Mouse (Mus musculus) embryonic facial prominence, embryonic 14.5 days (tissue): ENCODE data around the gene Gjc1. TPM values are rescaled to one million over a fixed set of nuclear protein-coding genes. Genes with fewer than 3 reads are reported as not detected.

Experiments
- ATAC-seq: fragments of 200-750 bp; cut with Nextera tagmentation; 2 replicates; pipeline ENCODE4 v1.8.0; 2017; ENCODE audit warnings: low read depth, moderate number of reproducible peaks, moderate TSS enrichment
- DNase-seq: peaks from one replicate; pipeline ENCODE4 v3.0.0-alpha.2; 2015; ENCODE audit warnings: low spot score
- H3K27ac ChIP-seq: fragments of 300-500 bp; sonication (generic); replicated peaks from 2 replicates; pipeline ENCODE4 v1.5.1; 2014; ENCODE audit warnings: low read depth, mild to moderate bottlenecking, low read length, moderate library complexity
- H3K27me3 ChIP-seq: fragments of 300-500 bp; sonication (generic); replicated peaks from 2 replicates; pipeline ENCODE4 v1.6.1; 2014; ENCODE audit warnings: low read length; ENCODE audit not compliant: control insufficient read depth, insufficient read depth
- H3K36me3 ChIP-seq: fragments of 300-500 bp; sonication (generic); 2 replicates; pipeline ENCODE4 v1.6.1; 2014; ENCODE audit warnings: low read length, mixed read lengths; ENCODE audit not compliant: control insufficient read depth, insufficient read depth
- H3K4me1 ChIP-seq: fragments of 300-500 bp; sonication (generic); 2 replicates; pipeline ENCODE4 v1.6.1; 2014; ENCODE audit warnings: antibody characterized with exemption, low read length; ENCODE audit not compliant: control insufficient read depth, insufficient read depth
- H3K4me2 ChIP-seq: fragments of 300-500 bp; sonication (generic); 2 replicates; pipeline ENCODE4 v1.6.1; 2014; ENCODE audit warnings: low read depth, mild to moderate bottlenecking, low read length, moderate library complexity, mixed read lengths
- H3K4me3 ChIP-seq: fragments of 300-500 bp; sonication (generic); 2 replicates; pipeline ENCODE4 v1.5.1; 2014; ENCODE audit warnings: low read depth, mild to moderate bottlenecking, low read length
- H3K9ac ChIP-seq: fragments of 300-500 bp; sonication (generic); 2 replicates; pipeline ENCODE4 v1.6.1; 2014; ENCODE audit warnings: low read depth, mild to moderate bottlenecking, low read length, moderate library complexity, mixed read lengths
- H3K9me3 ChIP-seq: fragments of 300-500 bp; sonication (generic); 2 replicates; pipeline ENCODE4 v1.6.1; 2016; ENCODE audit warnings: low read length; ENCODE audit not compliant: control insufficient read depth
- WGBS: fragments of 180-500 bp; shearing (Covaris S2); extraction: QIAGEN DNeasy Blood & Tissue Kit; methylation state at CpG from one replicate; pipeline ENCODE4 v1.1.7; 2014; 5-methylcytosine and 5-hydroxymethylcytosine counted together
- polyA plus RNA-seq: library from polyadenylated mRNA; unstranded; fragments of >200 nt; fragmentation: Nextera tagmentation; extraction: Ambion mirVana; gene quantifications from 2 replicates; pipeline ENCODE4 v1.2.1, GENCODE M21; 2014

Gene Gjc1
- polyA plus RNA-seq, 1 experiment from 2014 or later: 46.0 TPM

DNA sequence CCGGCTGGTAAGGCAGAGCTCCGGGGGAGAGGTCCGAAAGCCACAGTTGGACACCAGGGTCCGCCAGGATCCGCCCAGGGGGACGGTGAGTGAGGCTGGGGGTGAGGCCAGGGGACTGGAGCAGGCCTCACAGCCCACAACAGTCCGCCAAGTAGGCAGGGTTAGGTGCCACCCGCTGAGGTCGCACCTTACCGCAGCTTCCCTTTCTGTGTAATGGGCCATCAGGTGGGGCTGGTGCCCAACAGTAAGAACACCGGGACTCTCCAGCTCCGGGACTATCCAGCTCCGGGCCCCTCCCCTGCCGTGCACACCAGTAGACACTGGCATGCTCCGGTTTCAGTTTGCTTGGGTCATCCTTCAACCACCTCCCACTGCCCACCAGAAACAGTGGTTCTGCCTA is 57.3 kb downstream of the Gjc1 start:
- Histone ChIP-seq H3K36me3 (no peaks in the 10 kb centered on the region), H3K9me3 (no peaks in the 10 kb centered on the region), H3K27ac (no peak overlapping the region), H3K4me2 (peak overlapping the region; percentile 100), H3K4me1 (no peaks in the 10 kb centered on the region), H3K9ac (peak overlapping the region; percentile 73), H3K4me3 (peak overlapping the region; percentile 60), H3K27me3 (peaks cover 17% of the 10 kb centered on the region; the same call in 1 of the 2 replicates)
- ATAC-seq (0 out of 2 replicates have a peak, but pooled peaks have one; percentile 9), DNase-seq (no peak)
- whole genome bisulfite sequencing: 12% methylated on average over 12 of the region's 15 CpGs

DNA sequence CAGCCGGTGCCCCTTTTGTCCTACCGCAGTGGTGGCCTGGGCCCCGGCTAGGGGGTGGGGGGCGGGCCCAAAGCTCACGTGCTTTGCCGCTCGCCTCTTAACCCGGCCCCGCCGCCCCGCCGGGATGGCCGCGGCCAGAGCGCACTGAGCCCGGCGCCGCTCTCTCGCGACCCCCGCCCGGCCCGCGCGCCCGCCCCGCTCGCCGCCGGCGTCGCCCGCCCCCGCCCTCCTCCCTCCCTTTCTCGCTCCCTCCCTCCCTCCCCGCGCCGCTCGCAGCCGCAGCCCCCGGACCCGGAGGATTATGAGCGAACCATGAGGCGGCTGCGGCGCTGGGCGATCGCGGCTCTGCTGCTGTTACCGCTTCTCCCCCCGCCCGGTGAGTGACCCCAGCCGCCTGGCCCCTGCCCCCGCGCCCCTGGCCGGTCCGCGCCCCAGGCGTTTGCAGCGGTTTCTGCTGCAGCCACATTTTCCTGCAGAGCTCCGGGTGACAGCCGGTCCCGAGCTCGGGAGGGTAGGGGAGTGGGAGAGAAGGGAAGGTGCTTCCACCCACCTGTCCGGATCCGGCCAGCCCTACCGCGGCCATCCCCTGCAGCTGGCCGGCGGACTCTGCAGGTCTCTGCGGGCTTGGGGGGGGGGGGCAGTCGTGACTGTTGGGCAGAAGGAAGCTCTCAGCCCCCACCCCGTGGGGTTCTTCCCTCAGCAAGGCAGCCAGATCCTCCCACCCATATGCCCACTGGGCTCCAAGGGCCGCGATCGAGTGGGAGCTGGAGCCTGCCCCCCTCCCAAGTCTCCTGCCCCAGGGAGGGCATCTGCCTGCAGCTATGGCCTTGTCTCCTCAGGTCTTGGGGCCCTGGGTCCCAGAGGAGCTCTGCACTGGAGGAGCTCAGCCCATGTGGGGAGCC is 57.9 kb downstream of the Gjc1 start, which contains the start of gene Adam11:
TSS of gene Adam11 (plus strand) at position 131 of the 902 bp plus-strand sequence.
- no peaks in the 10 kb centered on the region for H3K9me3 ChIP-seq
- 0% methylated on average over 12 of the region's 76 CpGs for whole genome bisulfite sequencing
- no peaks in the 10 kb centered on the region for H3K4me1 ChIP-seq
- ATAC-seq (peak; percentile 37), DNase-seq (no peak)
- no peaks in the 10 kb centered on the region for H3K36me3 ChIP-seq
- peaks cover 17% of the 10 kb centered on the region; the same call in 1 of the 2 replicates for H3K27me3 ChIP-seq
- H3K4me2 ChIP-seq: peak within 1 kb of the TSS; percentile 100
- peak within 1 kb of the TSS; percentile 73 for H3K9ac ChIP-seq
- peak within 1 kb of the TSS; percentile 60 for H3K4me3 ChIP-seq
- H3K27ac ChIP-seq: no peak within 1 kb of the TSS

DNA sequence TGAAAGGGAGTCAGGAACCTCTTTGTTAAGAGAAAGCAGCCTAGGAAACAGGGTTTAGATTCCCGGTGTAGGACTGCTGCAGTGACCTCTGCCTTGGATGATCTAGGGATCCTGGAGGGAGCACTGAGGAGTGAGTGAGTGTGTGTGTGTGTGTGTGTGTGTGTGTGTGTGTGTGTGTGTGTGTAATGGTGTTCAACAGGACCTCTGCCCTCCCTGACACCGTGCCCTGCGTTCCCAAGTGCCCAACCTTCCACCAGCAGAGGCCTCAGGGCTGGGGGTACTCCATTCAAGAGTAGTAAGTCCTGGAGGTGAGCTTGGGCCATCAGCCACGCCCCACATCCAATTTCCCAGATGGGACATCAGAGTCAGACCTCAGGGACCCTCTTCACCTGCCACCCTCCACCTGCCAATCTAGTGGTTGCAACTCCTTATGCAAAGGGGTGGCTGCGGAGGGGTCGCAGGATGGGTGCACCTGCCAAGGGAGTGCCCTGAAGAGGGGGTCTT is 58.6 kb downstream of the Gjc1 start:
- peaks cover 17% of the 10 kb centered on the region; the same call in 1 of the 2 replicates for H3K27me3 ChIP-seq
- no peaks in the 10 kb centered on the region for H3K36me3 ChIP-seq
- peak overlapping the region; percentile 73 for H3K9ac ChIP-seq
- WGBS: 21% methylated on average over 6 of the region's 6 CpGs
- ATAC-seq (0 out of 2 replicates have a peak, but pooled peaks have one; percentile 2), DNase-seq (no peak)
- no peak overlapping the region for H3K27ac ChIP-seq
- H3K4me2 ChIP-seq: peak overlapping the region; percentile 100
- H3K4me3 ChIP-seq: peak overlapping the region; percentile 60
- no peaks in the 10 kb centered on the region for H3K4me1 ChIP-seq
- H3K9me3 ChIP-seq: no peaks in the 10 kb centered on the region

DNA sequence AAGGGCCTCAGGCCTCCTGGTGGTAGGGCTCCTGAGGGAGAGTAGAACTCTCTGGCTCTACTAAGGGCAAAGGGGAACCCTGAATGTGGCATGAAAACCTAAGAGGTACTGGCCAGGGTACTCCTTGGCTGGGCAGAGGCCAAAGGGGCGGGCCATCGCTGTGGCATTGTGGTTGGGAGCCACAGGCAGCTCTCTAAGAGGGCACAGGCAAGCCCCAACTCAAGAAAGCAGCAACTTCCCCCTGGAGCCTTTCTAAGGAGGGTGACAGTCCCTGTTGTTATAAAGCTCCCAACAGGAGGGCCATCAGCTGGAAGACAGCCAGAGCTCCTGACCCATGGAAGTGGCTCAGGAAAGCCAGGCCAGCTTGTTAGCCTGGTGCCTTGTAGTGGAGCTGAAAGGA is 60.5 kb downstream of the Gjc1 start:
- no peak overlapping the region for H3K27ac ChIP-seq
- H3K9me3 ChIP-seq: no peaks in the 10 kb centered on the region
- no peak for DNase-seq
- ATAC-seq: no peak
- no peak overlapping the region for H3K4me2 ChIP-seq
- no peak overlapping the region for H3K9ac ChIP-seq
- H3K4me3 ChIP-seq: no peak overlapping the region
- peaks cover 17% of the 10 kb centered on the region; the same call in 1 of the 2 replicates for H3K27me3 ChIP-seq
- H3K36me3 ChIP-seq: no peaks in the 10 kb centered on the region
- WGBS: 84% methylated on average over 2 of the region's 2 CpGs
- H3K4me1 ChIP-seq: peaks cover 8% of the 10 kb centered on the region

DNA sequence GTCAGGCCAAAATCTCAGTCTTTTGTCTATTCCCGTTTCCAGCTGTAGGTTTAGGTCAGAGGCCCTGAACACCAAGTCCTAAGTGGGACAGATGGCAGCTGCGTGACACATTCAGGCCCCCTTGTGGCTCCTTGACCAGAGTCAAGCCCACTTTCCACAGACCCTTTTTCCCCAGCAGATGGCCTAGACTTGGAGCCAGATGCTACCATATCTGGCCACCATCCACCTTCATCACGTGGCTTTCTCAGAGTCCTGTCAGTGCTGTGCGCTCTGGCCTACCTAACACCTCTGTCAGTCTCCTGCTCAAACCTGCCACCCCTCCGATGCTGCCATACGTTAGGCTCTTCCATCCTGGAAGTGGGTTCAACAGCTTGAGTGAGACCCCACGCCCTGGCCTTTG is 64.1 kb downstream of the Gjc1 start:
- DNase-seq (no peak), ATAC-seq (no peak)
- Histone ChIP-seq H3K9me3 (no peaks in the 10 kb centered on the region), H3K4me2 (no peak overlapping the region), H3K27ac (no peak overlapping the region), H3K4me1 (peaks cover 15% of the 10 kb centered on the region), H3K36me3 (no peaks in the 10 kb centered on the region), H3K27me3 (no peaks in the 10 kb centered on the region), H3K4me3 (no peak overlapping the region), H3K9ac (no peak overlapping the region)
- 76% methylated on average over 7 of the region's 7 CpGs for WGBS

DNA sequence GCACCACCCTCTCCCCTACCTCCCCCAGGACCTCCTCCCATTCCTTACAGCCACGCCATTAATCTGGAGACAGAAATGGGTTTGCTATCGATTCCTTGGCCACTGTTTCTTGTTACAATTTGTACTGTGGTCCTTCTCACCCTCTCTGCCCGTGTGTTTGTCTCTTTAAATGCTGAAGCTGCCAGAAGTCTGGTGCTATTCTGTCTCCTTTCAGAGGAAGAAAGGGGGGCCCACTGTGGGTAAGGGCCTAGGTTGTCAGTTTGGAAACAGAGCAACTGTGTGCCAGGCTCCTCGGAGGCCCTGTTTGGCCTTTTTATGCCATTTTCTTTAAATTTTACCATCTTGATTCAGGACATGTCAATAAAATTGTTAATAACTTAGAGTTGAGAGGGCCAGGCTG is 65.1 kb downstream of the Gjc1 start:
- peaks cover 15% of the 10 kb centered on the region for H3K4me1 ChIP-seq
- no peaks in the 10 kb centered on the region for H3K9me3 ChIP-seq
- no peak for DNase-seq
- peak overlapping the region; percentile 41 for H3K4me2 ChIP-seq
- H3K4me3 ChIP-seq: peak overlapping the region; percentile 16; the same call in 1 of the 2 replicates
- H3K36me3 ChIP-seq: no peaks in the 10 kb centered on the region
- H3K27me3 ChIP-seq: no peaks in the 10 kb centered on the region
- peak overlapping the region; percentile 61; the same call in 1 of the 2 replicates for H3K27ac ChIP-seq
- WGBS: 22% methylated on average over 4 of the region's 4 CpGs
- H3K9ac ChIP-seq: peak overlapping the region; percentile 42
- ATAC-seq: 0 out of 2 replicates have a peak, but pooled peaks have one; percentile 4

DNA sequence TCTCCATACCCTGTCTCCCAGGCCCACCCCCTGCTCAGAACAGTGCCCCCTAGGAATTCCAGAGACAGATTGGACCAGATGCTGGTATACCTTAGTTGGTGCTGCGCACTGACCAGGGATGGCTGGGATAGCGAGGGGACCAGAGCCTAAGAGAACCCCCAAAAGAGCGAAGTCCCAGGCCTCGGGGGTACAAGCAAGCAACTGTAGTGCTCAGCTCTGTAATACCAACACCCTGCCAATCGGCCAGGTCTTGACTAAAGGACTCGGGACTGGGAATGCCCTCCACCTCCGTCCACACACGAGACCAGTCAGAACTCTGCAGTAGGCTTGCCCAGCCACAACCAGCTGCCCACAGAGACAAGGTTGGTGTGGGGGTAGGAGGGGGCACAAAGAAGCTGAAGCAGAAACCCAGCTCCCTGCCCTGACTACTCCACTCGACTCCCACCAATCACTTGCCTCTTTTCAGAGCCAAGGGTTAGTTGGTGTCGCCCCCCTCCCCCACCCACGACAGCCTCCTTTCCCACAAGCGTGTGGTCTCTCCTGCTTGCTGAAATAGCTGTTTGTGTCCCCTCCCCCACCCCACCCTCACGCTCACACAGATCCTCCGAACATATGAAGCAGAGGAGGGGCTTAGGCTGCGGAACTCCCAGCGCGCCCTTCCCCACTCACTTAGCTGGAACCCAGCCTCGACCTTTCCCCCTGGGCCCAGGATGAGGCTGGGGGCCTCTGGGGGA is 65.7 kb downstream of the Gjc1 start:
- H3K27me3 ChIP-seq: no peaks in the 10 kb centered on the region
- no peaks in the 10 kb centered on the region for H3K9me3 ChIP-seq
- peak overlapping the region; percentile 61 for H3K27ac ChIP-seq
- peak overlapping the region; percentile 42 for H3K9ac ChIP-seq
- whole genome bisulfite sequencing: 37% methylated on average over 17 of the region's 18 CpGs
- H3K36me3 ChIP-seq: no peaks in the 10 kb centered on the region
- DNase-seq (peak; percentile 58), ATAC-seq (peak; percentile 86)
- H3K4me3 ChIP-seq: peak overlapping the region; percentile 16; the same call in 1 of the 2 replicates
- H3K4me1 ChIP-seq: peaks cover 15% of the 10 kb centered on the region
- peak overlapping the region; percentile 41 for H3K4me2 ChIP-seq

DNA sequence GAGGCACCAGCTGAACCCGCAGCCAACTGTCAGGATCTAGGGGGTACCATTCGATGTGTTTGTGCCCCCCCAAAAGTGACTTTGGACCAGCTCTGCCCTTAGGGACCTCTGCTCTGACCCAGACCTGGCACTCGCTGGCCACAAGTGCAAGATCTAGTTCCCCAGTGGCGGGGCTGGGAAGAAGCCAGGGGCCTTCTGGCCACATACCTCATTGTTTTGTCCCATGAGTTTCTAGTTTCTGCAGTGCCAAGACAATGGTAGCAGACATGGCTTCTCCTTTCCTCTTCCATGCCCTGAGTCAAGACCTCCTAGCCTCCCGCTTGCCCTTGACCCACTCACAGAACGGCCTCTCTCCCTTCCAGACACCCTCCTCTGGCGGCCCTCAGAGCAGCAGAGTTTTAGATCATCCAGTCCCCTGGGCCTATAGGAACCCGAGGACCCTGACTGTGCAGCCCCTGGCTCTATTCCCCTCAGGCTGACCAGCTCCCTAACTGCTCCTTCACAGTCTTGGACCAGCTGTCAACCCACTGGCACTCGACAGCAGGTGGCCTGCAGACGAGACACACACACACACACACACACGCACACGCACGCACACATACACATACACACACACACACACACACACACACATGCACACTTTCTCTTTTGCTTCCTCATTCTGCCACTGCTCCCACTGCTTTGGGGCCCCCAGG is 66.5 kb downstream of the Gjc1 start:
- Histone ChIP-seq H3K27me3 (no peaks in the 10 kb centered on the region), H3K4me3 (no peak overlapping the region), H3K9ac (no peak overlapping the region), H3K27ac (no peak overlapping the region; the same call in 1 of the 2 replicates), H3K4me1 (peaks cover 15% of the 10 kb centered on the region), H3K9me3 (no peaks in the 10 kb centered on the region), H3K4me2 (no peak overlapping the region), H3K36me3 (no peaks in the 10 kb centered on the region)
- ATAC-seq (peak; percentile 44; the same call in 1 of the 2 replicates), DNase-seq (no peak)
- WGBS: 60% methylated on average over 13 of the region's 13 CpGs
